Mouse (Mus musculus) hindbrain, embryonic 16.5 days (tissue): Measurements from ENCODE around the gene Far1. TPM values are rescaled to one million over a fixed set of nuclear protein-coding genes. Genes with fewer than 3 reads are reported as not detected.

Source experiments
- ATAC-seq: fragments of 200-750 bp; cut with Nextera tagmentation; 2 replicates; pipeline ENCODE4 v1.8.0; 2017; ENCODE audit warnings: moderate TSS enrichment, moderate library complexity
- H3K27ac ChIP-seq: fragments of 300-500 bp; sonication (generic); 2 replicates; pipeline ENCODE4 v1.5.1; 2014; ENCODE audit warnings: low read depth, mild to moderate bottlenecking, control low read depth, low read length, moderate library complexity
- H3K27me3 ChIP-seq: fragments of 300-500 bp; sonication (generic); replicated peaks from 2 replicates; pipeline ENCODE4 v1.6.1; 2014; ENCODE audit warnings: low read length; ENCODE audit not compliant: control insufficient read depth, insufficient read depth
- H3K36me3 ChIP-seq: fragments of 300-500 bp; sonication (generic); 2 replicates; pipeline ENCODE4 v1.6.1; 2014; ENCODE audit warnings: mild to moderate bottlenecking, low read length, moderate library complexity, mixed read lengths; ENCODE audit not compliant: control insufficient read depth, insufficient read depth
- H3K4me1 ChIP-seq: fragments of 300-500 bp; sonication (generic); 2 replicates; pipeline ENCODE4 v1.6.1; 2014; ENCODE audit warnings: low read depth, low read length; ENCODE audit not compliant: control insufficient read depth, insufficient read depth
- H3K4me2 ChIP-seq: fragments of 300-500 bp; sonication (generic); 2 replicates; pipeline ENCODE4 v1.6.1; 2014; ENCODE audit warnings: mild to moderate bottlenecking, low read length, control low read depth, moderate library complexity
- H3K4me3 ChIP-seq: fragments of 300-500 bp; sonication (generic); 2 replicates; pipeline ENCODE4 v1.5.1; 2014; ENCODE audit warnings: mild to moderate bottlenecking, low read length, control low read depth, moderate library complexity
- H3K9ac ChIP-seq: fragments of 300-500 bp; sonication (generic); 2 replicates; pipeline ENCODE4 v1.6.1; 2014; ENCODE audit warnings: low read depth, mild to moderate bottlenecking, control low read depth, low read length, moderate library complexity
- H3K9me3 ChIP-seq: fragments of 300-500 bp; sonication (generic); 2 replicates; pipeline ENCODE4 v1.6.1; 2014; ENCODE audit warnings: mild to moderate bottlenecking, low read length, moderate library complexity; ENCODE audit not compliant: control insufficient read depth
- WGBS: fragments of 180-500 bp; shearing (Covaris S2); extraction: QIAGEN DNeasy Blood & Tissue Kit; methylation state at CpG from one replicate; pipeline ENCODE4 v1.1.7; 2014; 5-methylcytosine and 5-hydroxymethylcytosine counted together
- polyA plus RNA-seq: library from polyadenylated mRNA; unstranded; fragments of >200 nt; fragmentation: Nextera tagmentation; extraction: Ambion mirVana; gene quantifications from 2 replicates; pipeline ENCODE4 v1.2.1, GENCODE M21; 2015

The Far1 gene
- 59.5 and 63.3 TPM in 2 replicates for polyA plus RNA-seq

- Histone ChIP-seq H3K4me3 (peak within 1 kb of the TSS; percentile 73), H3K27me3 (no peaks in the 10 kb centered on the region), H3K9me3 (no peaks in the 10 kb centered on the region), H3K27ac (peak within 1 kb of the TSS; percentile 88), H3K36me3 (no peaks in the 10 kb centered on the region), H3K4me1 (peaks cover 17% of the 10 kb centered on the region), H3K4me2 (peak within 1 kb of the TSS; percentile 84), H3K9ac (peak within 1 kb of the TSS; percentile 97)
- ATAC-seq, result peak; percentile 99
- under 1% methylated on average over 63 of the region's 71 CpGs for WGBS
Measured at GRCm38 (mm10) chr7:113513286-113513962, at the start of gene Far1. Gene Far1 (plus strand): TSS chr7:113513834.

- Histone ChIP-seq H3K27ac (no peak overlapping the region), H3K9ac (no peak overlapping the region), H3K9me3 (no peaks in the 10 kb centered on the region), H3K36me3 (no peaks in the 10 kb centered on the region), H3K4me2 (no peak overlapping the region), H3K4me1 (no peaks in the 10 kb centered on the region), H3K27me3 (no peaks in the 10 kb centered on the region), H3K4me3 (no peak overlapping the region)
- ATAC-seq, result no peak
- 86% methylated on average over 3 of the region's 3 CpGs for WGBS
Measured at GRCm38 (mm10) chr7:113468345-113468744, 45.3 kb upstream of the Far1 start.

GRCm38 (mm10) chr7:113470671-113471070 lies 43.0 kb upstream of the Far1 start:
- H3K27ac ChIP-seq, result no peak overlapping the region
- no peak overlapping the region for H3K4me3 ChIP-seq
- H3K27me3 ChIP-seq, result no peaks in the 10 kb centered on the region
- no peaks in the 10 kb centered on the region for H3K4me1 ChIP-seq
- H3K36me3 ChIP-seq, result no peaks in the 10 kb centered on the region
- no peak overlapping the region for H3K4me2 ChIP-seq
- no peak for ATAC-seq
- WGBS, result 82% methylated on average over 2 of the region's 2 CpGs
- H3K9me3 ChIP-seq, result no peaks in the 10 kb centered on the region
- no peak overlapping the region for H3K9ac ChIP-seq

GRCm38 (mm10) chr7:113471653-113472052 lies 42.0 kb upstream of the Far1 start:
- no peak overlapping the region for H3K4me3 ChIP-seq
- no peaks in the 10 kb centered on the region for H3K9me3 ChIP-seq
- no peaks in the 10 kb centered on the region for H3K27me3 ChIP-seq
- H3K9ac ChIP-seq, result no peak overlapping the region
- H3K27ac ChIP-seq, result no peak overlapping the region
- H3K4me2 ChIP-seq, result no peak overlapping the region
- WGBS, result 81% methylated on average over 1 of the region's 1 CpGs
- no peak for ATAC-seq
- H3K36me3 ChIP-seq, result no peaks in the 10 kb centered on the region
- no peaks in the 10 kb centered on the region for H3K4me1 ChIP-seq

GRCm38 (mm10) chr7:113495792-113496191 lies 17.8 kb upstream of the Far1 start:
- ATAC-seq, result no peak
- no peaks in the 10 kb centered on the region for H3K9me3 ChIP-seq
- no peak overlapping the region for H3K4me2 ChIP-seq
- no peaks in the 10 kb centered on the region for H3K36me3 ChIP-seq
- no peak overlapping the region for H3K4me3 ChIP-seq
- WGBS, result 94% methylated on average over 2 of the region's 2 CpGs
- H3K9ac ChIP-seq, result no peak overlapping the region
- H3K27ac ChIP-seq, result no peak overlapping the region
- H3K27me3 ChIP-seq, result no peaks in the 10 kb centered on the region
- H3K4me1 ChIP-seq, result no peaks in the 10 kb centered on the region

- Histone ChIP-seq H3K9me3 (no peaks in the 10 kb centered on the region), H3K4me2 (no peak overlapping the region), H3K27ac (no peak overlapping the region), H3K9ac (no peak overlapping the region), H3K4me1 (no peaks in the 10 kb centered on the region), H3K27me3 (no peaks in the 10 kb centered on the region), H3K36me3 (no peaks in the 10 kb centered on the region), H3K4me3 (no peak overlapping the region)
- WGBS, result 76% methylated on average over 3 of the region's 3 CpGs
- no peak for ATAC-seq
Measured at GRCm38 (mm10) chr7:113498413-113498812, 15.2 kb upstream of the Far1 start.

GRCm38 (mm10) chr7:113499821-113500220 lies 13.8 kb upstream of the Far1 start:
- Histone ChIP-seq H3K9me3 (no peaks in the 10 kb centered on the region), H3K27me3 (no peaks in the 10 kb centered on the region), H3K4me2 (no peak overlapping the region), H3K36me3 (no peaks in the 10 kb centered on the region), H3K4me3 (no peak overlapping the region), H3K9ac (no peak overlapping the region), H3K4me1 (no peaks in the 10 kb centered on the region), H3K27ac (no peak overlapping the region)
- WGBS, result 87% methylated on average over 6 of the region's 6 CpGs
- ATAC-seq, result no peak

- ATAC-seq, result no peak
- H3K9me3 ChIP-seq, result no peaks in the 10 kb centered on the region
- H3K27ac ChIP-seq, result no peak overlapping the region
- no peaks in the 10 kb centered on the region for H3K36me3 ChIP-seq
- WGBS, result 79% methylated on average over 3 of the region's 3 CpGs
- no peak overlapping the region for H3K4me2 ChIP-seq
- no peak overlapping the region for H3K4me3 ChIP-seq
- no peak overlapping the region for H3K9ac ChIP-seq
- no peaks in the 10 kb centered on the region for H3K4me1 ChIP-seq
- H3K27me3 ChIP-seq, result no peaks in the 10 kb centered on the region; the same call in 1 of the 2 replicates
Measured at GRCm38 (mm10) chr7:113502453-113502852, 11.2 kb upstream of the Far1 start.

GRCm38 (mm10) chr7:113505047-113505446 lies 8.6 kb upstream of the Far1 start:
- Histone ChIP-seq H3K27me3 (no peaks in the 10 kb centered on the region; the same call in 1 of the 2 replicates), H3K9ac (no peak overlapping the region), H3K9me3 (no peaks in the 10 kb centered on the region), H3K4me2 (no peak overlapping the region), H3K36me3 (no peaks in the 10 kb centered on the region), H3K27ac (no peak overlapping the region), H3K4me3 (no peak overlapping the region), H3K4me1 (no peaks in the 10 kb centered on the region)
- ATAC-seq, result no peak
- whole genome bisulfite sequencing, result 77% methylated on average over 5 of the region's 5 CpGs
